Mouse (Mus musculus) MEL (cell line): ENCODE results near the gene 0610010K14Rik.

Source experiments
- CHD1 ChIP-seq: IDR thresholded peaks from 2 replicates; pipeline ENCODE4 v1.6.1; 2012; ENCODE audit warnings: low read depth, mild to moderate bottlenecking, inconsistent platforms, low read length, improper control_type of control experiment
- CTCF ChIP-seq, 3 experiments: IDR thresholded peaks in 2 of 3; conservative IDR thresholded peaks in 1 of 3; 2 replicates each; pipeline ENCODE4 v1.5.1; 2011 to 2012; ENCODE audit warnings: low read length in 3 of 3, low read depth in 2 of 3, mild to moderate bottlenecking in 2 of 3, improper control_type of control experiment in 1 of 3, inconsistent platforms in 1 of 3, mixed read lengths in 1 of 3, moderate library complexity in 1 of 3; ENCODE audit not compliant: control insufficient read depth in 1 of 3, insufficient read depth in 1 of 3, poor library complexity in 1 of 3, severe bottlenecking in 1 of 3
- E2F4 ChIP-seq: IDR thresholded peaks from 2 replicates; pipeline ENCODE4 v1.6.1; 2011; ENCODE audit warnings: low read depth, low read length, improper control_type of control experiment, borderline replicate concordance
- EP300 ChIP-seq, 2 experiments: IDR thresholded peaks; 2 replicates each; pipeline ENCODE4 v1.6.1; 2011; ENCODE audit warnings: improper control_type of control experiment in 2 of 2, low read length in 2 of 2, low read depth in 1 of 2, mild to moderate bottlenecking in 1 of 2
- GATA1 ChIP-seq: IDR thresholded peaks from 2 replicates; pipeline ENCODE4 v1.6.1; 2011; ENCODE audit warnings: low read depth, low read length, improper control_type of control experiment
- MAX ChIP-seq: IDR thresholded peaks from 2 replicates; pipeline ENCODE4 v1.6.1; 2011; ENCODE audit warnings: low read length, improper control_type of control experiment
- MYB ChIP-seq: IDR thresholded peaks from 2 replicates; pipeline ENCODE4 v1.6.1; 2011; ENCODE audit warnings: mild to moderate bottlenecking, low read depth, low read length, improper control_type of control experiment
- POLR2A ChIP-seq, 2 experiments: IDR thresholded peaks; 2 replicates each; pipeline ENCODE4 v1.6.1; 2011 to 2012; ENCODE audit warnings: low read length in 2 of 2, mild to moderate bottlenecking in 2 of 2, control low read depth in 1 of 2, improper control_type of control experiment in 1 of 2, low read depth in 1 of 2, moderate library complexity in 1 of 2; ENCODE audit not compliant: control insufficient read depth in 1 of 2, insufficient read depth in 1 of 2, poor library complexity in 1 of 2
- POLR2AphosphoS2 ChIP-seq: IDR thresholded peaks from 2 replicates; pipeline ENCODE4 v1.6.1; 2011; ENCODE audit warnings: low read length, improper control_type of control experiment
- POLR2AphosphoS5 ChIP-seq: IDR thresholded peaks from 2 replicates; pipeline ENCODE4 v1.6.1; 2012; ENCODE audit warnings: low read depth, borderline replicate concordance, mild to moderate bottlenecking, inconsistent platforms, low read length, moderate library complexity, mixed read lengths
- RAD21 ChIP-seq: IDR thresholded peaks from 2 replicates; pipeline ENCODE4 v1.6.1; 2011; ENCODE audit warnings: mild to moderate bottlenecking, low read depth, low read length, improper control_type of control experiment
- RCOR1 ChIP-seq: IDR thresholded peaks from 2 replicates; pipeline ENCODE4 v1.6.1; 2012; ENCODE audit warnings: low read depth, mild to moderate bottlenecking, inconsistent platforms, low read length, improper control_type of control experiment
- SMC3 ChIP-seq: IDR thresholded peaks from 2 replicates; pipeline ENCODE4 v1.6.1; 2011; ENCODE audit warnings: low read depth, low read length, improper control_type of control experiment

GRCm38 (mm10) chr11:70237457-70238167, at the start of gene 0610010K14Rik:
- TF ChIP-seq SMC3, result 0 out of 2 replicates have a peak, but pooled peaks have one; percentile 10
- peak; percentile 81 for TF ChIP-seq MAX
- no peak for TF ChIP-seq CHD1
- peak in 2 of 3 experiments; percentile 62 to 73; a peak in 4 of 6 replicates for TF ChIP-seq CTCF (IDR thresholded peaks at IDR 0.05 in 2 of 3, conservative IDR thresholded peaks at IDR 0.05 in 1 of 3; ENCODE audit: control insufficient read depth in 1 of 3, insufficient read depth in 1 of 3, low read depth in 2 of 3, low read length in 3 of 3, poor library complexity in 1 of 3, severe bottlenecking in 1 of 3)
- TF ChIP-seq POLR2A (IDR thresholded peaks at IDR 0.05; ENCODE audit: control insufficient read depth in 1 of 2, insufficient read depth in 1 of 2, low read depth in 1 of 2, low read length in 2 of 2, poor library complexity in 1 of 2), result peak; percentile 92 to 94
- TF ChIP-seq GATA1, result no peak
- TF ChIP-seq RCOR1, result peak; percentile 42; the same call in 1 of the 2 replicates
- TF ChIP-seq RAD21, result no peak
- no peak; the same call in 1 of the 2 replicates for TF ChIP-seq E2F4
- TF ChIP-seq POLR2AphosphoS5, result no peak
- 0 out of 4 replicates have a peak, but pooled peaks of 1 of the 2 experiments have one; percentile 17 for TF ChIP-seq EP300 (IDR thresholded peaks at IDR 0.05; ENCODE audit: low read depth in 1 of 2, low read length in 2 of 2)
- no peak; the same call in 1 of the 2 replicates for TF ChIP-seq MYB
- peak; percentile 98 for TF ChIP-seq POLR2AphosphoS2
